Mouse (Mus musculus): ENCODE results near the gene Gpr62. TPM values are rescaled to one million over a fixed set of nuclear protein-coding genes. Genes with fewer than 3 reads are reported as not detected.

The Gpr62 gene
- polyA plus RNA-seq, 1 experiment: not detected

GRCm38 (mm10) chr9:106460401-106461025, 5.2 kb downstream of the Gpr62 start:
- Histone ChIP-seq H3K4me3 (ENCODE audit: insufficient read depth, low read length) (no peak overlapping the region), H3K27ac (ENCODE audit: insufficient read depth, low read length) (no peak overlapping the region), H3K4me1 (ENCODE audit: control insufficient read depth, insufficient read depth, low read length) (no peaks in the 10 kb centered on the region)
- TF ChIP-seq POLR2A (IDR thresholded peaks at IDR 0.05; ENCODE audit: low read depth, low read length) (no peak), CTCF (IDR thresholded peaks at IDR 0.05; ENCODE audit: borderline replicate concordance, insufficient read depth, low read length) (no peak)

GRCm38 (mm10) chr9:106459946-106460345, 5.8 kb downstream of the Gpr62 start:
- Histone ChIP-seq H3K4me3 (ENCODE audit: insufficient read depth, low read length) (no peak overlapping the region), H3K27ac (ENCODE audit: insufficient read depth, low read length) (no peak overlapping the region), H3K4me1 (ENCODE audit: control insufficient read depth, insufficient read depth, low read length) (no peaks in the 10 kb centered on the region)
- TF ChIP-seq POLR2A (IDR thresholded peaks at IDR 0.05; ENCODE audit: low read depth, low read length): no peak
- TF ChIP-seq CTCF (IDR thresholded peaks at IDR 0.05; ENCODE audit: borderline replicate concordance, insufficient read depth, low read length): no peak

- no peak overlapping the region for H3K4me3 ChIP-seq (ENCODE audit: insufficient read depth, low read length)
- peaks cover under 1% of the 10 kb centered on the region; the same call in 1 of the 2 replicates for H3K4me1 ChIP-seq (ENCODE audit: control insufficient read depth, insufficient read depth, low read length)
- TF ChIP-seq CTCF (IDR thresholded peaks at IDR 0.05; ENCODE audit: borderline replicate concordance, insufficient read depth, low read length): no peak
- TF ChIP-seq POLR2A (IDR thresholded peaks at IDR 0.05; ENCODE audit: low read depth, low read length): no peak
- H3K27ac ChIP-seq (ENCODE audit: insufficient read depth, low read length): no peak overlapping the region
Measured at GRCm38 (mm10) chr9:106457920-106458319, 7.8 kb downstream of the Gpr62 start.

GRCm38 (mm10) chr9:106457163-106457559, 8.6 kb downstream of the Gpr62 start:
- no peak overlapping the region for H3K27ac ChIP-seq (ENCODE audit: insufficient read depth, low read length)
- H3K4me1 ChIP-seq (ENCODE audit: control insufficient read depth, insufficient read depth, low read length): peaks cover 5% of the 10 kb centered on the region; the same call in 1 of the 2 replicates
- no peak overlapping the region for H3K4me3 ChIP-seq (ENCODE audit: insufficient read depth, low read length)
- TF ChIP-seq POLR2A (IDR thresholded peaks at IDR 0.05; ENCODE audit: low read depth, low read length): no peak

GRCm38 (mm10) chr9:106456325-106457162, 9.2 kb downstream of the Gpr62 start:
- no peak for TF ChIP-seq CTCF (IDR thresholded peaks at IDR 0.05; ENCODE audit: borderline replicate concordance, insufficient read depth, low read length)
- no peak for TF ChIP-seq POLR2A (IDR thresholded peaks at IDR 0.05; ENCODE audit: low read depth, low read length)
- peaks cover 5% of the 10 kb centered on the region; the same call in 1 of the 2 replicates for H3K4me1 ChIP-seq (ENCODE audit: control insufficient read depth, insufficient read depth, low read length)

GRCm38 (mm10) chr9:106454888-106455681, 10.7 kb downstream of the Gpr62 start:
- peaks cover 18% of the 10 kb centered on the region for H3K4me1 ChIP-seq (ENCODE audit: control insufficient read depth, insufficient read depth, low read length)

More at GRCm38 (mm10) chr9:106456325-106457162, 9.2 kb downstream of the Gpr62 start:
- peak overlapping the region; percentile 80 for H3K4me3 ChIP-seq (ENCODE audit: insufficient read depth, low read length)
- H3K27ac ChIP-seq (ENCODE audit: insufficient read depth, low read length): no peak overlapping the region

GRCm38 (mm10) chr9:106454071-106454761, 11.5 kb downstream of the Gpr62 start:
- peaks cover 18% of the 10 kb centered on the region for H3K4me1 ChIP-seq (ENCODE audit: control insufficient read depth, insufficient read depth, low read length)

More at GRCm38 (mm10) chr9:106454888-106455681, 10.7 kb downstream of the Gpr62 start:
- H3K27ac ChIP-seq (ENCODE audit: insufficient read depth, low read length): peak overlapping the region; percentile 62
- TF ChIP-seq POLR2A (IDR thresholded peaks at IDR 0.05; ENCODE audit: low read depth, low read length) (peak; percentile 53), CTCF (IDR thresholded peaks at IDR 0.05; ENCODE audit: borderline replicate concordance, insufficient read depth, low read length) (no peak)
- H3K4me3 ChIP-seq (ENCODE audit: insufficient read depth, low read length): peak overlapping the region; percentile 80

GRCm38 (mm10) chr9:106453271-106454070, 12.3 kb downstream of the Gpr62 start, which contains the start of gene Pcbp4:
Gene Pcbp4 (plus strand): TSS chr9:106453291.
- Histone ChIP-seq H3K4me1 (ENCODE audit: control insufficient read depth, insufficient read depth, low read length) (peaks cover 18% of the 10 kb centered on the region), H3K4me3 (ENCODE audit: insufficient read depth, low read length) (peak within 1 kb of the TSS; percentile 80), H3K27ac (ENCODE audit: insufficient read depth, low read length) (peak within 1 kb of the TSS; percentile 79)
- TF ChIP-seq POLR2A (IDR thresholded peaks at IDR 0.05; ENCODE audit: low read depth, low read length): peak; percentile 52
- no peak for TF ChIP-seq CTCF (IDR thresholded peaks at IDR 0.05; ENCODE audit: borderline replicate concordance, insufficient read depth, low read length)

More at GRCm38 (mm10) chr9:106454071-106454761, 11.5 kb downstream of the Gpr62 start:
- Histone ChIP-seq H3K27ac (ENCODE audit: insufficient read depth, low read length) (peak overlapping the region; percentile 62), H3K4me3 (ENCODE audit: insufficient read depth, low read length) (peak overlapping the region; percentile 80)
- TF ChIP-seq CTCF (IDR thresholded peaks at IDR 0.05; ENCODE audit: borderline replicate concordance, insufficient read depth, low read length): no peak
- peak; percentile 60 for TF ChIP-seq POLR2A (IDR thresholded peaks at IDR 0.05; ENCODE audit: low read depth, low read length)
